Mouse (Mus musculus) forebrain, embryonic 15.5 days (tissue): ENCODE data around the gene Ptgdr2. TPM values are rescaled to one million over a fixed set of nuclear protein-coding genes. Genes with fewer than 3 reads are reported as not detected.

Source experiments
- ATAC-seq: fragments of 200-750 bp; cut with Nextera tagmentation; replicated peaks from 2 replicates; pipeline ENCODE4 v1.8.0; 2017; ENCODE audit warnings: mild to moderate bottlenecking, moderate TSS enrichment, moderate library complexity
- H3K27ac ChIP-seq: fragments of 300-500 bp; sonication (generic); replicated peaks from 2 replicates; pipeline ENCODE4 v1.5.1; 2015; ENCODE audit warnings: mild to moderate bottlenecking, inconsistent platforms
- H3K27me3 ChIP-seq: fragments of 300-500 bp; sonication (generic); 2 replicates; pipeline ENCODE4 v1.6.1; 2015; ENCODE audit warnings: inconsistent platforms
- H3K36me3 ChIP-seq: fragments of 300-500 bp; sonication (generic); 2 replicates; pipeline ENCODE4 v1.6.1; 2015; ENCODE audit warnings: mild to moderate bottlenecking, inconsistent platforms
- H3K4me1 ChIP-seq: fragments of 300-500 bp; sonication (generic); 2 replicates; pipeline ENCODE4 v1.6.1; 2015; ENCODE audit warnings: inconsistent platforms
- H3K4me2 ChIP-seq: fragments of 300-500 bp; sonication (generic); replicated peaks from 2 replicates; pipeline ENCODE4 v1.6.1; 2015; ENCODE audit warnings: mild to moderate bottlenecking, inconsistent platforms
- H3K4me3 ChIP-seq: fragments of 300-500 bp; sonication (generic); 2 replicates; pipeline ENCODE4 v1.5.1; 2015; ENCODE audit warnings: mild to moderate bottlenecking, inconsistent platforms
- H3K9ac ChIP-seq: fragments of 300-500 bp; sonication (generic); replicated peaks from 2 replicates; pipeline ENCODE4 v1.6.1; 2015; ENCODE audit warnings: mild to moderate bottlenecking, inconsistent platforms
- H3K9me3 ChIP-seq: fragments of 300-500 bp; sonication (generic); 2 replicates; pipeline ENCODE4 v1.6.1; 2016; ENCODE audit warnings: inconsistent platforms
- WGBS: fragments of 180-500 bp; shearing (Covaris S2); methylation state at CpG from one replicate; pipeline ENCODE4 v1.1.7; 2015; ENCODE audit warnings: mixed read lengths; 5-methylcytosine and 5-hydroxymethylcytosine counted together
- polyA plus RNA-seq: library from polyadenylated mRNA; unstranded; fragments of >200 nt; fragmentation: Nextera tagmentation; extraction: Ambion mirVana; gene quantifications from 2 replicates; pipeline ENCODE4 v1.2.1, GENCODE M21; 2015

Gene Ptgdr2
- polyA plus RNA-seq, 1 experiment from 2014 or later: 0.06 TPM

DNA sequence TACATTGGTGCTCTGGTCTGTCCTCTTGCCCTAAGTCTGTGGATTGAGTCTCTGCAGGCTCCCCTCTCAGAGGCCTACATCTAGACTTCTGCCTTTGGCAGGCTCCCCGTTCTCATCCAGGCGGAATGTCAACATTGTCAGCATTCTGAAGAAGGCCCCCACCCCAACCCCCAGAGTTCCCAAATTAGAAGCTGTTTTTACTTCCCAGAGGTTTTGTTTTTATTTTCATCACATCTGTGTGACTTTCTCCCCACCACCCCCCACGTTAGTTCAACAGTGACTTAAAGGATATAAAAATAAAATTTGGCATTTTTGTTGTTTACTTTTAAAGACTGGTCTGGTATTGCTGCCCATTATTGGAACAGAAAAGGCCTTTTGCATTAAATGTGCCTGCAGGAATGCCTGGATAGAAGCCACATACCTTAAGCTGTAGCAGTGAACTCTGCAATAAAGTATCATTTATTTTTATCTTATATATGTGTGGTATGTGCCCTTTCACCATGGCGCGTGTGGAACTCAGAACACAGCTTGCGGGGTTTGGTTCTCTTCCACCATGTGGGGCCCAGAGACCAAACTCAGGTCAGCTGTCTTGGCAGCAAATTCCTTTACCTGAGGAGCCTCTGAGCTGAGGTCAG lies 27.8 kb upstream of the Ptgdr2 start:
- H3K4me3 ChIP-seq: no peak overlapping the region
- no peak overlapping the region for H3K9ac ChIP-seq
- H3K9me3 ChIP-seq: no peaks in the 10 kb centered on the region
- WGBS: 83% methylated on average over 6 of the region's 6 CpGs
- H3K4me1 ChIP-seq: no peaks in the 10 kb centered on the region
- no peak for ATAC-seq
- H3K27me3 ChIP-seq: no peaks in the 10 kb centered on the region
- peaks cover 27% of the 10 kb centered on the region for H3K36me3 ChIP-seq
- H3K4me2 ChIP-seq: no peak overlapping the region
- H3K27ac ChIP-seq: no peak overlapping the region

DNA sequence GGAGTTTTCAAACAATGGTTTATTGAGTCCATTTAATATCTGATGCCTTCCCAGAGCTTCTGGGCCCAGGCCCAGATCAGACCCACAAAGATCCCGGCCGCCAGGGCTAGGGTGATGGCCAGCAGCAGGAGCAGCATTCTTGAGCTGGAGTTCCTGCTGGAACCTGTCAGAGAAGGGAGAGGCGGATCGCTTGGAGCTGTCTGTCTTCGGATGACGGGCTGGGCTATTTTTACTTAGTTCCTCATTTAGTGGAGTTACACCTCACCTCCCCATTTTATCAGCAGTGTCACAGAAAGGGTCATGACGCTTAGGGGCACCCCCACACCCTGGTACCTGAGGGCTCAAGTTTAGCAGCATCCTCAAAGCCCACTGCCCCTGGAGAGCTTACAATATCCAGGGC lies 22.7 kb upstream of the Ptgdr2 start:
- no peaks in the 10 kb centered on the region for H3K4me1 ChIP-seq
- no peak overlapping the region for H3K9ac ChIP-seq

DNA sequence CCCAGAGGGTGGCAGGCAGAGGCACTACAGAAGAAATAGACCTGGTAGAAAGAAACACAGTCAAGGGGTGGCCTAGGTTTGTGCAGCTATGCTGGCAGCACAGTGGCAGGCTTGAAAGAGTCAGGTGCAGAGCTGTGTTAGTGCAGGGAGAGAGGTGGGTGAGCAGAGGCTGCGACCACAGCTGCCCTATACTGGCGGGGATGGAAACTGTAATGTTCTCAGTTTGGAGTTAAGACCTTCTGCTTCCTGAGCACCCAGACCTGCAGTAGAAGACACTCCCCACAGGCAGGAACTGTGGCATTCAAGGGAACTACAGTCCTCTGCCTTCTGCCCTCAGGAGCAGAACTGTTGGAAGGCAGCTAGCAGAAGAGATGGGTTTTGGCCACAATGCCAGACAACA lies 22.1 kb upstream of the Ptgdr2 start:
- Histone ChIP-seq H3K27ac (no peak overlapping the region), H3K4me3 (no peak overlapping the region), H3K4me1 (no peaks in the 10 kb centered on the region), H3K27me3 (no peaks in the 10 kb centered on the region), H3K36me3 (no peaks in the 10 kb centered on the region), H3K9me3 (no peaks in the 10 kb centered on the region), H3K4me2 (no peak overlapping the region), H3K9ac (no peak overlapping the region)
- 78% methylated on average over 2 of the region's 2 CpGs for WGBS
- no peak for ATAC-seq

More for the DNA sequence above, 22.7 kb upstream of the Ptgdr2 start:
- no peaks in the 10 kb centered on the region for H3K9me3 ChIP-seq
- no peaks in the 10 kb centered on the region for H3K36me3 ChIP-seq
- ATAC-seq: no peak
- no peak overlapping the region for H3K4me2 ChIP-seq
- no peak overlapping the region for H3K27ac ChIP-seq
- H3K27me3 ChIP-seq: no peaks in the 10 kb centered on the region
- WGBS: 79% methylated on average over 7 of the region's 7 CpGs
- H3K4me3 ChIP-seq: no peak overlapping the region

DNA sequence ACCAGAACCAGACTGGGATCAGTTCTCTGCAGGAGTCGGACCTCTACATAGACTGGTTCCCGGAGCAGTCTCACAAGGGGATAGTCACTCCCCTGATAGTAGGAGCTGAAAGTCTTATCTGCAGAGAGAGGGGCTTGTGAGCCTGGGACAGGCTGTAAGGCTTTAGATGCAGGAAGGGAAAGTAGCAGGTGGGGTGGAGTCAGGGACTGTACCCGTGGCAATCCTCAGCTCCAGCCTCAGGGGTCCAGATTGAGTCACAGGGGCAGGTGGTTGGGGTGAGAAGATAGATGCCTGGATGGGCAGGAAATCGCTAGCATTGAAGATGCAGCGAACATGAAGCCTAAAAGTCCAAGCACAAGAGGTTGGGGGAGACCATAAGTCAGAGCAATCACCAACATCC lies 20.5 kb upstream of the Ptgdr2 start:
- H3K4me2 ChIP-seq: no peak overlapping the region
- H3K9me3 ChIP-seq: no peaks in the 10 kb centered on the region
- no peaks in the 10 kb centered on the region for H3K36me3 ChIP-seq
- no peak overlapping the region for H3K27ac ChIP-seq
- ATAC-seq: no peak
- 70% methylated on average over 5 of the region's 5 CpGs for WGBS
- no peak overlapping the region for H3K9ac ChIP-seq
- H3K4me1 ChIP-seq: no peaks in the 10 kb centered on the region
- H3K4me3 ChIP-seq: no peak overlapping the region
- no peaks in the 10 kb centered on the region for H3K27me3 ChIP-seq

DNA sequence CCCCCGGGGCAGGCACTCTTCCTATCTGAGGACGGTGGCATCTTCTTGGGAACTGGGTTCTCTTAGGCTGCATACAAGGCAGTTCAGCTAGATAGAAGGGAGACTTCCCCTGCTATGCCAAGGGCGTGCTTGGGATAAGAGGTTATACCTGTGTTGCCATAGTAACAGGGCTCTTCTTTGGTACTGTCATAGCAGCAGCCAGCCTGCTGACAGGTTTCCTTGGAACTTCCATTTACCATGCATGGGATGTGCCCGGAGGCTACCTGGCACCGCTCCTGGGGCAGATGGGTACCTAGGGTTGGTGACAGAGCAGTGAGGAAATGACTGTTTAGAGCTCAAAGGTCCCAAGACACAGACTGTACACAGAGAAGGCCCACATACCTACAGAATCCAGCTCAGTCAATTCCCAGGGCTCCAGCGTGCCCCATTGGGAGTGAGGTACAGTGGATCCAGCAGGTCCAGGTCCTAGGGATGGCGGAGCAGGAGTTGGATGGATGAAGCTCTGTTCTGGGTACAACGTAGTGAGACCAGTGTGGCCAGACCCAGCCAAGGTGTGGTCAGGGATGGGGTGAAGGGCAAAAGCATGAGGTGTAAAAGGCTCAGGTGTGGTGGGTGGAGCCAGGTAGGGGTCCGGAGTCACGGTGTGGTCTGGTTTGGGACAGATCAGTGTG lies 18.5 kb upstream of the Ptgdr2 start:
- no peaks in the 10 kb centered on the region for H3K9me3 ChIP-seq
- ATAC-seq: peak; percentile 35; the same call in 1 of the 2 replicates
- H3K4me2 ChIP-seq: no peak overlapping the region
- H3K27me3 ChIP-seq: no peaks in the 10 kb centered on the region
- WGBS: 88% methylated on average over 10 of the region's 10 CpGs
- H3K27ac ChIP-seq: no peak overlapping the region
- H3K4me3 ChIP-seq: no peak overlapping the region
- H3K4me1 ChIP-seq: no peaks in the 10 kb centered on the region
- no peaks in the 10 kb centered on the region for H3K36me3 ChIP-seq
- H3K9ac ChIP-seq: no peak overlapping the region

DNA sequence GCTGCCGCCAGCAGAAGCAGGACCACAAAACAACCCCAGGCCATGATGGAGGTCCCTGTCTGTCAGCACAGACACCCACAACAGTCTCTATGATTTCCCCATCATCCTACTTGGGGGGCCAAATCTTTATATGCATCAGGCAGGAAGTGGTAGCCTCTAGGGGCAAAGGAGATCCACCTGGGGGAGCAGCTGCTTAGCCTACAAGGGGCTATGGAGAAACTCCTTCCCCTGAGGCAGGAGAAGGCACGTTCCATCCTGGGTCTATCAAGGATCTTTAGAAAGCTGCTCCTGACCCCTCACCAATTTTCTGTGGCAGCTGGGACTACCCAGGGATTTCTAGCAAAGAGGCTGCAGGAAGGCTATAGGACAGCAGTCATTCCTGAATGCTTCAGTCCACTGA lies 16.4 kb upstream of the Ptgdr2 start, which contains the start of gene Zp1:
TSS of gene Zp1 (minus strand) at position 101 of the 400 bp plus-strand sequence.
- no peaks in the 10 kb centered on the region for H3K4me1 ChIP-seq
- no peaks in the 10 kb centered on the region for H3K36me3 ChIP-seq
- 82% methylated on average over 2 of the region's 2 CpGs for WGBS
- no peak within 1 kb of the TSS for H3K9ac ChIP-seq
- no peak within 1 kb of the TSS for H3K4me2 ChIP-seq
- no peak within 1 kb of the TSS for H3K27ac ChIP-seq
- ATAC-seq: no peak
- no peaks in the 10 kb centered on the region for H3K27me3 ChIP-seq
- no peaks in the 10 kb centered on the region for H3K9me3 ChIP-seq
- no peak within 1 kb of the TSS for H3K4me3 ChIP-seq

DNA sequence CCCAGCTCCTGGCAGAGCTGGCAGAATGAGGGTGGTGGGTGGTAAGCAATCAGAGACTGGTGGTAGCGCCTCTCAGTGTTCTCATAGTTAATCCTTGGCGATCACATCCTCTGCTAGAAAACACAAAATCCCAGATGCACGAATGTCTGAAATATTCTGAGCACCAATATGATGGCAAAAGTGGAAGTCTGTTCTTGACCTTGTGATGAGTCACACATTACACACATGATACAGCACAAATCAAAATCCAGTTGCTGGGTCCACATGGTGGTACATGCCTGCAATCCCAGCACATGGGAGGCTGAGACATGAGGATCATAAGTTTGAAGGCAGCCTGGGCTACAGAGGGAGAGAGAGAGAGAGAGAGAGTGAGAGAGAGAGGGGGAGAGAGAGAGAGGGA lies 15.9 kb upstream of the Ptgdr2 start:
- no peak for ATAC-seq
- no peaks in the 10 kb centered on the region for H3K4me1 ChIP-seq
- H3K36me3 ChIP-seq: no peaks in the 10 kb centered on the region
- H3K27ac ChIP-seq: no peak overlapping the region
- no peak overlapping the region for H3K9ac ChIP-seq
- no peaks in the 10 kb centered on the region for H3K9me3 ChIP-seq
- no peak overlapping the region for H3K4me3 ChIP-seq
- no peaks in the 10 kb centered on the region for H3K27me3 ChIP-seq
- 79% methylated on average over 3 of the region's 3 CpGs for WGBS
- no peak overlapping the region for H3K4me2 ChIP-seq

DNA sequence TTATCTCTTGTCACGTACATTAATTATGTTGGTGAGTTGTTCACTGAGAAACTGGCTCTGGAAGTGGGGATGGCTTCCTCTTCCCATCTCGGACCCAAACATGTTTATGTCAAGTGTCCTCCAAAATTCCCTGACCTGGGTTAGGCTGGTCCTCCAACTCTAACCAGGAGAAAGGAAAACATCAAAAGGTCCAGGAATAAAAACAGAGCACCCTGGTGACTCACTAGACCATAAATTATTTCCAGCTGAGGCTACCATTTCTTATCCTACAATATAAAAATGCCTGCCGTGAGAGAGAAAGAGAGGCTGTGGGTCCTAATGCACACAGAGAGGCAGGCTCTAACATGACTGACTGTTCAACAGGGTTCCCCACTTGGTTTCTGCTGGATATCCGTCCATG lies 12.7 kb upstream of the Ptgdr2 start:
- no peak for ATAC-seq
- Histone ChIP-seq H3K36me3 (no peaks in the 10 kb centered on the region), H3K27ac (no peak overlapping the region), H3K27me3 (no peaks in the 10 kb centered on the region), H3K4me2 (no peak overlapping the region), H3K4me1 (no peaks in the 10 kb centered on the region), H3K4me3 (no peak overlapping the region), H3K9ac (no peak overlapping the region), H3K9me3 (no peaks in the 10 kb centered on the region)
- WGBS: 75% methylated on average over 4 of the region's 4 CpGs

DNA sequence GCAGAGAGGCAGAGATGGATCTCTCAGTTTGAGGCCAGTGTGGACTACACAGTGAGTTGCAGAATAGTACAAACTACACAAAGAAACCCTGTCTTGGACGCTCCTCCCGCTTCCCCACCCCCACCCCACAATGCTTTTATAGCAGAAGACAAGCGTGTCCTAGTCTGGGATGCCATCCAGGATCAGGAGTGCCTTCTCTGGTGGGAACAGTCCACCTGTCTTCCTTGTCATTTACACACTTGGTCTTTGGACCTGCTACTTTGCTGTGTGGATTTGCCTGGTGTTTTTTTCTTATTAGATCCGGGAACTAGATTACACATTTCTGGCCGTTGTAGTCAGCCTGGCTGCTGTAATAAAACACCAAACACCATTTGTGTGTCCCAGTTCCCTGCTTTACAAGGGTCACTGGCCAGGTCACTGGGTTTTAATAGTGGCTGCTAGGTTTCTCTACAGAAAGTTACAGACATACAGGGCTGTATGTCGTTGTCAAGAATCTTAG lies 10.8 kb upstream of the Ptgdr2 start:
- Histone ChIP-seq H3K36me3 (no peaks in the 10 kb centered on the region), H3K27ac (no peak overlapping the region), H3K9ac (no peak overlapping the region), H3K4me2 (no peak overlapping the region), H3K9me3 (no peaks in the 10 kb centered on the region), H3K27me3 (no peaks in the 10 kb centered on the region), H3K4me1 (no peaks in the 10 kb centered on the region), H3K4me3 (no peak overlapping the region)
- ATAC-seq: no peak
- 32% methylated on average over 6 of the region's 6 CpGs for WGBS

DNA sequence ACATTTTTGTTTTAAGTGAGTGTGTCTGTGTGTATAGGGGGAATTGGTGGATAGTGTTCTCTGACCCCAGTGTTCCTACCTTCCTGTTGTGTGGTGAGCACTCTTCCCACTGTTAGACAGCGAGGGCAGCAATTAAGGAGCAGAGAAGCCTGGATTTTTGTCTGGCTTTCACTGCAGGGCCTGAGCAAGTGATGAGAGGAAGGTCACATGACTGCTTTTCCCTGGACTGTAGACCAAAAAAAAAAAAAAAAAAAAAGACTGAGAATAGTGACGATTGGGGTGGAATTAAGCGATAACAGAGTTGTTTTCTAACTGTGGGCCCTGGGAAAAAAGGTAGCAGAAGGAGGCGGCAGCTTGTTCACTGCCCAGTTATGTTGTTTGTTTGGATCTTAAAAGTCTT lies 10.3 kb upstream of the Ptgdr2 start:
- no peaks in the 10 kb centered on the region for H3K9me3 ChIP-seq
- H3K4me1 ChIP-seq: no peaks in the 10 kb centered on the region
- H3K27me3 ChIP-seq: no peaks in the 10 kb centered on the region
- no peak overlapping the region for H3K4me2 ChIP-seq
- no peak overlapping the region for H3K9ac ChIP-seq
- H3K27ac ChIP-seq: no peak overlapping the region
- H3K36me3 ChIP-seq: no peaks in the 10 kb centered on the region
- 43% methylated on average over 4 of the region's 4 CpGs for WGBS
- no peak for ATAC-seq
- H3K4me3 ChIP-seq: no peak overlapping the region

DNA sequence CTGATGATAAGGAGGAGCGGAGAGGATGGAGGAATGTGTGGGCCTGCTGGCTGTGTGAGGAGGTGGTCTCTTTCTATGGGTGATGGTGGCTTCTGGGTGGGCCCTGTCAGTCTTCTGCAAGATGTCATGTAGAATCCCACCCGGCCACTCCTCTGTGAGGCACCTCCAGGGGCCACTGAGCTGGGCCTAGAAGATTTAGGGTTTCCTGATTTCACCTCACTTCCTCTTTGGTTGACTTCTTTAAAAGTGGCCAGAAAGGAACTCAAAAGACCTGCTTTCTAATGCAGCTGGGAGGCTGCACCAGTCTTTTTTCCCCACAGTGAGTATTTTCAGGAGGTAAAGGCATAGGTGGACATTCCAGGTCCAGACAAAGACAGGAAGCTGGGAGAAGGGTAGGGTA lies 6.3 kb upstream of the Ptgdr2 start:
- H3K36me3 ChIP-seq: no peaks in the 10 kb centered on the region
- ATAC-seq: no peak
- H3K4me1 ChIP-seq: no peaks in the 10 kb centered on the region
- H3K9me3 ChIP-seq: no peaks in the 10 kb centered on the region
- no peak overlapping the region for H3K4me3 ChIP-seq
- no peaks in the 10 kb centered on the region for H3K27me3 ChIP-seq
- H3K4me2 ChIP-seq: no peak overlapping the region
- H3K27ac ChIP-seq: no peak overlapping the region
- H3K9ac ChIP-seq: no peak overlapping the region
- WGBS: 98% methylated on average over 2 of the region's 2 CpGs

DNA sequence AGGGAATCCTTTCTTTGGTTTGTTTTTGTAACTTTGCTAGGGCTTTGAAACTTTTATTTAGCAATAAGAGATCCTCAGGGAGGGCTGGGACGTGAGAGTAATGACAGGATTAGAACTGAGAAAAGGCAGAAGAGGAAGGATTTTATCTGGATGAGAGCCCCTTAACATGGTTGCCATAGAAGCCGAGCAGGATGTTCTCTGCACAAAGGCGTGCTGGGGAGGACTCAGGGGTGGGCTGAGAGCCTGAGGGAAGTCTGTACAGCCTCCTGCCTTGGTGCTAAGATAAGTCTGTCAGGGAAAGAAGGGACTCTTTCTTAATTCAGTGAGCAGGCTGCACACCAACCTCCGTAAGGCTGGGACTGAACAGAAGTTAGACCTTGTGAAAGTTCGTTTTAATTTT lies 1.9 kb upstream of the Ptgdr2 start:
- no peak overlapping the region for H3K9ac ChIP-seq
- no peak overlapping the region for H3K4me2 ChIP-seq
- no peak overlapping the region for H3K27ac ChIP-seq
- H3K4me1 ChIP-seq: 0 out of 2 replicates have a peak, but pooled peaks cover under 1% of the 10 kb centered on the region
- 20% methylated on average over 5 of the region's 5 CpGs for WGBS
- H3K27me3 ChIP-seq: no peaks in the 10 kb centered on the region
- ATAC-seq: no peak
- H3K36me3 ChIP-seq: no peaks in the 10 kb centered on the region
- no peaks in the 10 kb centered on the region for H3K9me3 ChIP-seq
- no peak overlapping the region for H3K4me3 ChIP-seq

DNA sequence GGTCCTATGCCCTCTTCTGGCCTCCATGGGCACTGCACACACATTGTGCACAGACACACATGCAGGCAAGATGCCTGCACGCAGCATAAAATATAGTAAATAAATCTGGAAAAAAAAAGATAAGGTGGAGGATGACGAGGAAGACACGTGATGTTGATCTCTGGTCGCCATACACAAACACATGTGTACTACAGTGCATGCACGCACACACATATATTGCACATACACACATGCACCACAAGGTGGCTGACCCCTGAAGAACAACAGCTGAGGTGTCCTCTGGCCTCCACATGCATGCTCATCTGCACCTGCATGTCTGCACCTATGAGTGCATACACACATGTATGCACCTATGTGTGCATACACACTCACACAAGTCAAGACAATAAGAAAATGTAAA lies 883 bp upstream of the Ptgdr2 start:
- Histone ChIP-seq H3K4me1 (peaks cover 10% of the 10 kb centered on the region), H3K36me3 (no peaks in the 10 kb centered on the region), H3K4me2 (no peak overlapping the region), H3K4me3 (no peak overlapping the region), H3K27ac (no peak overlapping the region), H3K9ac (no peak overlapping the region), H3K9me3 (no peaks in the 10 kb centered on the region), H3K27me3 (no peaks in the 10 kb centered on the region)
- ATAC-seq: no peak
- 94% methylated on average over 5 of the region's 5 CpGs for WGBS
